Mouse (Mus musculus) gonadal fat pad, adult 2 months (tissue): ENCODE data around the gene Eef2. TPM values are rescaled to one million over a fixed set of nuclear protein-coding genes. Genes with fewer than 3 reads are reported as not detected.
"Not testable (repeated sequence)": the region's sequence is repeated elsewhere in the genome, so short reads cannot be mapped to it uniquely, and the experiment has no call there.

Experiments
- DNase-seq: peaks from one replicate; pipeline ENCODE4 v3.0.0-alpha.2; 2012; ENCODE audit warnings: low read depth
- polyA plus RNA-seq: library from polyadenylated mRNA; depleted of rRNA; stranded (reverse); fragments of >200 nt; gene quantifications from 2 replicates; pipeline ENCODE4 v1.2.3, GENCODE M21; 2012

Eef2 gene
- polyA plus RNA-seq, 1 experiment, result 1,971 TPM

DNA sequence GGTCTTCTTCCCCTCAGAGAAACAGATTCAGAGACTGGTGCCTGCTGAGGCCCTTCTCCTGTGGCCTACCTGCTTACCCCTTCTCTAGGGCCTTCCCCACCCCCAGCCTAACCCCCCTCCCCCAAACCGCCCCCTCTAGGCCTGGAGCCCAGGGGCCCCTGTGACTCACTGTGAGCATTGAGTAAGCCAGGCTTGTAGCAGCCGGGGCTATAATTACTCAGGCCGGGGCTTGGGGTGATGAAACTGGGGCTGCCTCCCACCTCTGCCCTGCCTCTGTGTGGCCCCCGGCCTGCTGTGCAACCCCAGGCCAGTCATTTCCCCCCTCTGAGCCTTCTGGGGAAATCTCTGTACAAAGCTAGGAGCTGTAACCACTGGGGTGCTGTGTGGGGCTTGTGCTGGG, 30.1 kb upstream of the Eef2 start:
- no peak for DNase-seq

- no peak for DNase-seq
Measured at GRCm38 (mm10) chr10:81151261-81151660, 25.2 kb upstream of the Eef2 start.

DNA sequence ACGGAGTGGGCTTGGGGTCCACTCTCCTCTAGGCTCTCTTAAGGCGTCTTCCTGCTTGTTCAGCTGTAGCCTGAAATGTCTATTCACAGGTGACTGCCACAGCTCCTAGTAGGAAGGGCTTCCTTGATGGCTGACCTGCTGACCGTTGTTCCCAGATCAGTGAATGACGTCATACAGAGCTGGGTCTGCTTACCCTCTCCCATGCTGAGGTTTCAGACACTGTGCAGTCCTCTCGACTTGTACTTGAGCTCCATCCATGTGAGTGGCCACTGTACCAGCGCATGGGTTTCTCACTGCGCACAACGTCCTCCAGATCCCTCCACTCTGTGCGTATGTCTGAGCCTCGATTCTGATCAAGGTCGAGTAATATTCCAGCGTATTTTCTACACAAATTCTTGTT, 23.8 kb upstream of the Eef2 start:
- no peak for DNase-seq

DNA sequence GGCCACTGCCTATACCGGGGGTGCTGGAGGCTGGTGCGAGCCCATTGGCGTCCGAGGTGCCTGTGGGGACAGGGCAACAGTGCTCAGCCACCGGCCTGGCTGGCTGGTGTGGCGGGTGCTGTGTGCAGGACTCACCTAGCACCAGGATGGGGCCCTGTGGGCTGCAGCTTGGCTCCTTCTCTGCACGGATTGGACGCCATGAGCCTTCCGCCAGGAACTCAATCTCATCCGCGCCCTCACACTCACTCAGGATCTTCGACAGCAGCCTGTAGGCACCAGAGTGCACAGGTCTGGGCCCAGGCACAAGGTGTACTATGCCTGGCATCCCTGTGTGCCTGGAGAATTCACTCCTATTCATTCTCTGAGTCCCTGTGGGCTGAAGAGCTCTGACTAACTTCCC, 22.1 kb upstream of the Eef2 start:
- no peak for DNase-seq

DNA sequence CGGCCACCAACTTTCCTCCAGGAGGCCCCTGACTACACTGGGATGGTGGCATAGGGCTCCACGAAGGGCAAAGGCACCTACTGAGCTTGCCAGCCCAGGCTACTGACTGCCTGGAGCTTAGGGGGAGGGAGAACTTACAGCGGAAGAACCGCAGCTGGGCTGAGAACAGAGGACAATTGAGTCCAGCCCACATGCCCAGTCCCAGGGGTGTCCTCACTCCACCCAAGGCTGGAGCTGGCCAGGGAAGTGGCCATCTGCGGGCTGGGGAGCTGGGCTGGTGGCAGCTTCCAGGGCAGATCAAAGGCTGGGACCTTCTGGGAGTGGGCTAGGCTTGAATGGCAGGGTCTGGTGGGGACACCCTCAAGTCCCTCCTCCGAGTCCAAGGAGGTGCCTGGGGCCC, 21.7 kb upstream of the Eef2 start:
- no peak for DNase-seq

GRCm38 (mm10) chr10:81161602-81162317, 14.7 kb upstream of the Eef2 start:
- DNase-seq, result no peak

GRCm38 (mm10) chr10:81162318-81162652, 14.1 kb upstream of the Eef2 start:
- no peak for DNase-seq

DNA sequence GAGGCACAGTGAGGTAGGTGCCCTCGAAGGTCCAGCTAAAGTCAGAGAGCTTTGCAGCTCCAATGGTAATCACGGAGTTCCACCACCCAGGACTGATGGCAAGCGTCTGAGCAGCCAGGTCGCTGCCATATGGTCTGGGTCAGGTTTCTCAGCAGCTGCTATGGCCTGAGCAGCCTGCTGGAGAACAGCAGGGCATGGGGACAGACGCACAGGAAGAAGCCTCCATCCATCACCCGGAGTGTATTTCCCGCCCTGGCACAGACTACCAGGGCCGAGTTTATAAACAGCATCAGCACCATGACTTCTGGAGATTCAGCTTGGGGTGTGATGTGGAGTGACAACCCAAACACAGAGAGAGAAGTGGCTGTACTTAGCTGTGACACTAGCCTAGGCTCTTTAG, 11.3 kb upstream of the Eef2 start:
- no peak for DNase-seq

DNA sequence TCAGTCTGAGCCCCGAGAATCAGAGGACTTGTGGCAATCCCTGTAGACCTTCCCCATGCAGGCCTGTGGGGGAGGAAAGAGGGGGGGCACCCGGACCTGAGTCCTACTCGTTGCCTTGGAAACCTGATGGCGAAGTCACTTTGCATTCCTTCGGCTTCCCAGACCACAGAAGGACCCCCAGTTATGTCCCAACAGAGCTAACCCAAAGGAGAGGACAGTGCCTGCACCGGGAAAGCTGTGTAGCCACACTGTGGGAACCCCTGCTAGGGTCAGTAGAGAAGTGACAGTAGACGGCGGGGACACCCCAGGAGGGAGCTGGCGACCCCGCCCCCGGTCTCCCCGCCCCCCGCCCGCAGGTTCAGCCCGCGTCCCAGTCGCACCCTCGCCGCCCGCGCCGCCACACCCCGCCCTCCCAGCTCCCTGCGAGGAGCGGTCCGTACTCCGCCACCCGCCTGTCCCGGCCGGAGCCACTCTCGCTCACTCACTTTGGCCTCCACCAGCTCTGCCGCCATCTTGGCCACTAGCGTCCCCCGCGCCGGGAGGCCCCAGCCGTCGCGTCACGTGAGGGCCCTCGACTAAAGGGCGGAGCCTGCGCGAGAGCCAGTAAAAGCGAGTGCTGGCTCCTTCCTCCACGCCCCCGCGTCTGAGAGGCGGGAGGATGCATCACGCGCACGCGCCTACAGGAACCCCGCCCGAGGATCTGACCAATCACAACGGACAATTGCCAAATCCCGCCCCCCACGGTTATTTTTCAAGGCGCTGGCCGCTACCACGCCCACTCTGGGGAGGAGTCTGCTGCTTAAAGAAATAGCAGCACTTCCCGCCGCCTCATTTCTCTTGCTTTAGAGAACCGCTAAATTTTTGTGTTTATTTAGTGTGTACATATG, 9.0 kb upstream of the Eef2 start, which contains the start of gene Pias4:
Pias4 (minus strand) TSS at position 724 of the 887 bp plus-strand sequence.
- peak; percentile 91 for DNase-seq

- DNase-seq, result no peak
Measured at GRCm38 (mm10) chr10:81168087-81168431, 8.4 kb upstream of the Eef2 start.

- no peak for DNase-seq
Measured at GRCm38 (mm10) chr10:81168521-81169244, 7.7 kb upstream of the Eef2 start.

DNA sequence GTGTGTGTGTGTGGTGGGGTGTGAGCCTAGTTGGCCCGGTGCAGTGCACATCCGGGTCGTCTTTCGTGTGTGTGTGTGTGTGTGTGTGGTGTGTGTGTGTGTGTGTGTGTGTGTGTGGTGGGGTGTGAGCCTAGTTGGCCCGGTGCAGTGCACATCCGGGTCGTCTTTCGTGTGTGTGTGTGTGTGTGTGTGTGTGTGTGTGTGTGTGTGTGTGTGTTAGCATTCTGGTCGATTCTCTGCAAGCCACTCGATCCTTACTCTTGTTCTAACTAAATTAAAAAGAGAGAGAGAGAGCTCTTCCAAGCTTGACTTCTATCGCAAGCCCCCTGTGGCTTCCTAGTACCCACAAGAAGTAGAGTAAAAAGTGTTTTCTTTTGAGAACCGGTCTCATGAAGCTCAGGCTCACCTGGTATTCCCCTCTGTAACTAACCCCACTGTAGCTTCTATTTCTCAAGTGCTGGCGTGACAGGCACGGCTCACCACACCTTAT, 7.0 kb upstream of the Eef2 start:
- not testable (repeated sequence) for DNase-seq

- DNase-seq, result no peak
Measured at GRCm38 (mm10) chr10:81173132-81173531, 3.3 kb upstream of the Eef2 start.

DNA sequence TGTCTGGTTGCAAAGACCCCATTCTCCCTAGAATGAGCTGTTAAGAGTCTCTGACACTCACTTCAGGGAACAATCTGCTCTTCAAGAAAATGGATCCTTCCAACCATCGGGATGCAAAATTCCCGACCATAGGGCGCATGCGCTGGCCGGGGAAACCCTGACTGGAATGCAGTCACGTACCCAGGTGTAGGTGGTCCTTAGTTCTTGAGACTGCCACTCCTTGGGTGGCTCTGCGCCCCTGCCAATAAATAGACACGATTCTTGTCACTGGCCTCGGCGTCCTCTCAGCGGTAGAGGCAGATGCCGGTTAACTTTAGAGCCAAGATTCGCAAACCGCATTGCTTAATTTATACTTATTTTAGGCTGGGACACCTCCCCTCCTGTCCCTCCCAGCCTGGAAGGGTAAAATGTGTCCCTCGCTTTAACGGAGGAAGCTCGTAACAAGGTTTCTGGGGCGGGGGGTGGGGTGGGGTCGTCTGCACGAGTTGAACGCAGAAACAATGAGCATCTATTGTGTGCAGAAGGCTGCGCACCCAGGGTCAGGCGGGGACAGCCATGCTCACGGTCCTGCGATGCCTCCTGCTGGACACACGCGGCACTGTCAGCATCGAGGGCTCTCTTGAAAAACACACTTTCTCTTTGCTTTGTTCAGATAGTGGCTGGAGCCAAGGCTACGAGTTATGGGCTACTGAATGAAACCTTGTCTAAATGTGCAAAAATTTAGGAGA, 1.6 kb upstream of the Eef2 start:
- DNase-seq, result no peak

DNA sequence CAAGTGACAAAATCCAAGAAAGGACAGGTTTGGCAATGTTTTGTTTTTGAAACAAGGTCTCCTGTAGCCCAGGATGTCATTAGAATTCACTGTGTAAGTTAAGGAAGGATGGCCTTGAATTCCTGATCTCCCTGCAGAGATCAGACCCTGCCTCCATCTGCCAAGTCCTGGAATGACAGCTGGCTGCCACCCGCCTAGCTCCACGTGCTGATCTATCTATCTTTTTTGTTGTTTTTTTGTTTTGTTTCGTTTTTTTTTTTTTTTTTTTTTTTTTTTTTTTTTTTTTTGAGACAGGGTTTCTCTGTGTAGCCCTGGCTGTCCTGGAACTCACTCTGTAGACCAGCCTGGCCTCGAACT, 1.1 kb upstream of the Eef2 start:
- not testable (repeated sequence) for DNase-seq

GRCm38 (mm10) chr10:81175936-81176465, 430 bp upstream of the Eef2 start:
- no peak for DNase-seq

GRCm38 (mm10) chr10:81177491-81177925, 1.1 kb downstream of the Eef2 start:
- DNase-seq, result no peak

DNA sequence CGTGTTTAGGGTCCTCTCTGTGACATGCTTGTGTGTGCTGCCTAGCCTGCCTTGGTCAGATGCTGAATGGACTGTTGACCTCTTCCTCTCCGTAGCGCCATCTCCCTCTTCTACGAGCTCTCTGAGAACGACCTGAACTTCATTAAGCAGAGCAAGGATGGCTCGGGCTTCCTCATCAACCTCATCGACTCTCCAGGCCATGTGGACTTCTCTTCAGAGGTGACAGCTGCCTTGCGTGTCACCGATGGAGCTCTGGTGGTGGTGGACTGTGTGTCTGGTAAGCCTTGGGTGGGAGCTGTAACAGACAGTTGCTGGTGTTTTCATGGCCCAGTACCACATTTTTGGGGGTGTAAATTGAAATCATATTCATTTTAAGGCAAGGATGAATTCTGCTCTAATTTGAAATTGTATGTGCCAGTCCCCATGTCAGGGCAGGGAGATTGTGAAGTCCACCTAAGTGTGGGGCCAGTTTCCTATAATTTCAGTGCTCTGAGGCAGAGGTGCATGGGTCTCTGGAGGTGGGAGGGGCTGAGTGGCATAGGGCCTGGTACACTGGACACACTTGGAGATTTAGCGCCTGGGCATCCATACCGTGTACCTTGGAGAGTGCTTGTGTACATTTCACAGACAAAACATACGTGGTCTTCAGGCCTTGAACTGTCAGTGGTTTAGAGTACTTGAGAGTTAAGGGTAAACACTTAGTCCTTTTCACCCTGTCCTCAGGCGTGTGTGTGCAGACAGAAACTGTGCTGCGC, 1.7 kb downstream of the Eef2 start:
- DNase-seq, result no peak

GRCm38 (mm10) chr10:81178927-81179326, 2.5 kb downstream of the Eef2 start:
- DNase-seq, result no peak

GRCm38 (mm10) chr10:81179451-81180342, 3.3 kb downstream of the Eef2 start:
- DNase-seq, result no peak
